Mouse (Mus musculus) stomach, postnatal 0 days (tissue): ENCODE data around the gene Mospd3. TPM values are rescaled to one million over a fixed set of nuclear protein-coding genes. Genes with fewer than 3 reads are reported as not detected.
A peak's percentile ranks its signal among the peaks of the same experiment; 100 is the strongest.

Experiments
- ATAC-seq: fragments of 200-750 bp; cut with Nextera tagmentation; 2 replicates; pipeline ENCODE4 v1.8.0; 2017; ENCODE audit not compliant: low FRiP score, low TSS enrichment
- DNase-seq: peaks from one replicate; pipeline ENCODE4 v3.0.0-alpha.2; 2016; ENCODE audit warnings: low spot score
- H3K27ac ChIP-seq: fragments of 300-500 bp; sonication (generic); replicated peaks from 2 replicates; pipeline ENCODE4 v1.5.1; 2014; ENCODE audit warnings: mild to moderate bottlenecking, control low read depth
- H3K27me3 ChIP-seq: fragments of 300-500 bp; sonication (generic); 2 replicates; pipeline ENCODE4 v1.6.1; 2014; ENCODE audit warnings: low read length; ENCODE audit not compliant: control insufficient read depth, insufficient read depth
- H3K36me3 ChIP-seq: fragments of 300-500 bp; sonication (generic); 2 replicates; pipeline ENCODE4 v1.6.1; 2014; ENCODE audit warnings: low read length, mixed read lengths; ENCODE audit not compliant: control insufficient read depth, insufficient read depth
- H3K4me1 ChIP-seq: fragments of 300-500 bp; sonication (generic); replicated peaks from 2 replicates; pipeline ENCODE4 v1.6.1; 2014; ENCODE audit warnings: antibody characterized with exemption; ENCODE audit not compliant: control insufficient read depth, insufficient read depth
- H3K4me2 ChIP-seq: fragments of 300-500 bp; sonication (generic); replicated peaks from 2 replicates; pipeline ENCODE4 v1.6.1; 2014; ENCODE audit warnings: low read depth, mild to moderate bottlenecking, control low read depth, moderate library complexity
- H3K4me3 ChIP-seq: fragments of 300-500 bp; sonication (generic); 2 replicates; pipeline ENCODE4 v1.5.1; 2014; ENCODE audit warnings: low read depth, low read length, control low read depth
- H3K9ac ChIP-seq: fragments of 300-500 bp; sonication (generic); 2 replicates; pipeline ENCODE4 v1.6.1; 2014; ENCODE audit warnings: mild to moderate bottlenecking, low read length, control low read depth, mixed read lengths
- H3K9me3 ChIP-seq: fragments of 300-500 bp; sonication (generic); 2 replicates; pipeline ENCODE4 v1.6.1; 2016; ENCODE audit warnings: low read length; ENCODE audit not compliant: control insufficient read depth
- CTCF ChIP-seq: IDR thresholded peaks from 2 replicates; pipeline ENCODE4 v1.5.1; 2016; ENCODE audit warnings: antibody characterized with exemption, low read depth, mild to moderate bottlenecking, moderate library complexity
- EP300 ChIP-seq: optimal IDR thresholded peaks from 2 replicates; pipeline ENCODE3; 2016; ENCODE audit warnings: antibody characterized with exemption
- WGBS: fragments of 180-500 bp; shearing (Covaris S2); extraction: QIAGEN DNeasy Blood & Tissue Kit; methylation state at CpG from one replicate; pipeline ENCODE4 v1.1.7; 2014; 5-methylcytosine and 5-hydroxymethylcytosine counted together
- polyA plus RNA-seq: library from polyadenylated mRNA; unstranded; fragments of >200 nt; fragmentation: Nextera tagmentation; extraction: Ambion mirVana; gene quantifications from 2 replicates; pipeline ENCODE4 v1.2.1, GENCODE M21; 2015

Mospd3 gene
- polyA plus RNA-seq, 1 experiment from 2014 or later: 30.8 TPM

DNA sequence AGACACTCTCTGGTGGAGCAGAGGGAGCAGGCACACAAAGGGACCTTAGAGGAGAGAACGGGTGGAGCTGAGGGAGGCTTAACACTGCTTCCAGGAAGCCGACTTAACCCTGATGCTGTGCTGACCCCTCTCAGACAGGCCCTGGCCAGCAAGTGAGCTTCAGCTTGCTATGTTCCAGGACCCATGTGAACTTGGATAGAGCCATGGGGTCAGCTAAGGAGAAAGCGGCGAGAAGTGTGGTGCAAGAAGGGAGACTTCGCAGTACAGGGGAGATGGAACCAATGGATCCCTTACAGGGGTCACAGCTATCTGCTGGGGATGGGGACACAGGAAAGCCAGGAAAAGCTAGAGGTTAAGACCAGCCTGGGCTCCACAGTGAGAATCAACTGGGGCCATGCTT is 12.2 kb upstream of the Mospd3 start:
- H3K9ac ChIP-seq: peak overlapping the region; percentile 31
- TF ChIP-seq CTCF (0 out of 2 replicates have a peak, but pooled peaks have one; percentile 1), EP300 (no peak)
- WGBS: 49% methylated on average over 5 of the region's 5 CpGs
- H3K4me3 ChIP-seq: no peak overlapping the region
- no peaks in the 10 kb centered on the region for H3K27me3 ChIP-seq
- no peak for DNase-seq
- H3K4me2 ChIP-seq: no peak overlapping the region
- no peaks in the 10 kb centered on the region for H3K9me3 ChIP-seq
- peak overlapping the region; percentile 78 for H3K27ac ChIP-seq
- ATAC-seq: 0 out of 2 replicates have a peak, but pooled peaks have one; percentile 18
- H3K36me3 ChIP-seq: no peaks in the 10 kb centered on the region
- peaks cover 12% of the 10 kb centered on the region for H3K4me1 ChIP-seq

DNA sequence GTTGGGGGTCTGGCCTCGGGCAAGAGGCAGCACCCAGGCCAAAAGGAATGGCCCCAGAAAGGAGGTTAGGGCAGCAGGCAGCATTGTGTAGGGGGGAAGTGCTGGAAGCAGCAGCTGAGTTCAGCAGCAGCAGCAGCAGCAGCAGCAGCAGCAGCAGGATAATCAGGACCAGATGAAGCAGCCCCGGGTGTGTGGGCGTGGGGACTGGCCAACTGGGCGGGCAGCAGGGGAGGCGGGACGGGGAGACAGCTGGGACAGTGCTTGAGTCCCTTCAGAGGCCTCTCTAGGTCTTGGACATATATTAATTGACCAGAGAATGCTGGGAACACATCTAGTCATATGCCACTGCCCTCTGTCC is 10.4 kb upstream of the Mospd3 start:
- DNase-seq (peak; percentile 57), ATAC-seq (peak; percentile 47; the same call in 1 of the 2 replicates)
- Histone ChIP-seq H3K27ac (peak overlapping the region; percentile 89), H3K9me3 (no peaks in the 10 kb centered on the region), H3K9ac (peak overlapping the region; percentile 59), H3K4me3 (peak overlapping the region; percentile 21), H3K4me2 (peak overlapping the region; percentile 50), H3K36me3 (no peaks in the 10 kb centered on the region), H3K4me1 (peaks cover 12% of the 10 kb centered on the region), H3K27me3 (no peaks in the 10 kb centered on the region)
- TF ChIP-seq EP300 (no peak), CTCF (no peak)
- WGBS: 16% methylated on average over 6 of the region's 6 CpGs

DNA sequence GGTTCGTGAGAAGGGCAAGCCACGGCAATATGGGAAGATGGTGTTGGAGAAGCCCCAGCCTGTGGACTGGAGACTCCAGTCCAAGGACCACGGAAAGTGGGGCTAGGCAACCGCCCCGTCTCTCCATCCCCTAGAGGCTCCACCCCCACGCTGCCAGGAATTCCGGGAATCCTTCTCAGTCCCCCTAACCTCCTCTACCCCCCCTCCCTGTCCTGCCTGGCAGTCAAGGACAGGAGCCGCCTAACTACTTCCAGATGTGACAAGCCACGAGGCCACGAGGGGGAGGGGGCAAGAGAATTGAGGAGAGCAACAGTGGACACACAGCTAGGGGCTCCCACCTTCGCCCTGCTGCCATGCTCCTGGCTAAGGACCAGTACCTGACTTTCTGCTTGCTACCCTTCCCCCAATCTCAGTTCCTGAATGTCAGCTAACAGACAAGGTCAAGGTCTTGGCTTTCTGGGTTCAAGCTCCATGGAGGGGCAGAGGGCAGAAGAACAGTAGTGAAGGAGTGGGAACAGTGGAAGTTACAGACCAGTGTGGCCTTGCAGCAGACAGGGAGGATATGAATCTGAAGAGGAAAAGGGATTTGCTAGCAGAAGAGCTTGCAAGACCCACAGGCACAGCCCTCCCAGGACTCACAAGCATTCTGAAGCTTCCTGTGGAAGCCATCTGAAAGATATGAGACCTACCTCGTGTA is 9.8 kb upstream of the Mospd3 start:
- Histone ChIP-seq H3K36me3 (no peaks in the 10 kb centered on the region), H3K4me2 (peak overlapping the region; percentile 50), H3K4me1 (peaks cover 12% of the 10 kb centered on the region), H3K27me3 (no peaks in the 10 kb centered on the region), H3K4me3 (peak overlapping the region; percentile 21), H3K9ac (peak overlapping the region; percentile 59), H3K9me3 (no peaks in the 10 kb centered on the region), H3K27ac (peak overlapping the region; percentile 89)
- DNase-seq (peak; percentile 54), ATAC-seq (no peak; the same call in 1 of the 2 replicates)
- WGBS: 18% methylated on average over 12 of the region's 12 CpGs
- no peak for TF ChIP-seq EP300
- TF ChIP-seq CTCF: no peak

DNA sequence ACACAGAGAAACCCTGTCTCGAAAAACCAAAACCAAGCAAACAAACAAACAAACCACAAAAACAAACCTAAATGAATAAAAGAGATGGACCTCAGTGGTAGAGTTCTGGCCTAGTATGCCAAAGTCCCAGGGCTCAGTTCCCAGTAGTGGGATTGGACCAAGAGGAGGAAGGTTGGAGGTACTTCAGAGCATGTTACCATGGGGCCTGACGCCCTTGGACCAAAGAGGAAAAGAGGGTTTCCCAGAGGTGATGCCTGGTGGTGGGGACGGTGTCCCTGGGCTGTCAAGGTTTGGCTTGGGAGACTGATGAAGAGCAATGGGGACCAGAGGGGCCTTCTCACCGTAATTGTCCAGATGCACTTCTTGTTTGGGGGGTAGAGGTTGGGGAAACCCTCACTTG is 9.2 kb upstream of the Mospd3 start:
- H3K4me3 ChIP-seq: peak overlapping the region; percentile 21
- no peak for ATAC-seq
- H3K27ac ChIP-seq: peak overlapping the region; percentile 89; the same call in 1 of the 2 replicates
- no peak for DNase-seq
- H3K9ac ChIP-seq: peak overlapping the region; percentile 59
- H3K36me3 ChIP-seq: no peaks in the 10 kb centered on the region
- peaks cover 12% of the 10 kb centered on the region for H3K4me1 ChIP-seq
- peak overlapping the region; percentile 50 for H3K4me2 ChIP-seq
- WGBS: 76% methylated on average over 4 of the region's 4 CpGs
- no peak for TF ChIP-seq EP300
- TF ChIP-seq CTCF: no peak
- H3K27me3 ChIP-seq: no peaks in the 10 kb centered on the region
- no peaks in the 10 kb centered on the region for H3K9me3 ChIP-seq

DNA sequence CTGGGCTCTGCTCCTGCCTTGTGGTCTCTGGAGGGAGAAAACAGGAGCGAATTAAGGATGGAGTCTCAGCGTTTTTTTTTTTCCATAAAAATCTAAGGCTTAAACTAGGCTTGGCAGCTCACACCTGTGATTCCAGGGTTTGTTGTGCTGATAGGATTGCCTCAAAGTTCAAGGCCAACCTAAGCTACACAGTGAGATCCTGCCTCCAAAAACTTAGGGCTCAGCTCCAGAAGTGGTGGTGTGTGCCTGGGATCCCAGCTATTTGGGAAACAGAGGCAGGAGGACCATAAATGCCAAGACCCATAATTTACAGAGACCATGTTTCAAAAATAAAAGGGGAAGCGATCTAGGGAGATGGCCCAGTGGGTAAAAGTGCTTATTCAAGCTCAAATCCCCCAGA is 8.4 kb upstream of the Mospd3 start:
- ATAC-seq (no peak), DNase-seq (no peak)
- H3K36me3 ChIP-seq: no peaks in the 10 kb centered on the region
- TF ChIP-seq EP300 (no peak), CTCF (no peak)
- 73% methylated on average over 3 of the region's 3 CpGs for WGBS
- peaks cover 12% of the 10 kb centered on the region for H3K4me1 ChIP-seq
- no peaks in the 10 kb centered on the region for H3K9me3 ChIP-seq
- no peak overlapping the region for H3K4me3 ChIP-seq
- H3K27me3 ChIP-seq: no peaks in the 10 kb centered on the region
- no peak overlapping the region for H3K27ac ChIP-seq
- H3K9ac ChIP-seq: no peak overlapping the region
- no peak overlapping the region for H3K4me2 ChIP-seq

DNA sequence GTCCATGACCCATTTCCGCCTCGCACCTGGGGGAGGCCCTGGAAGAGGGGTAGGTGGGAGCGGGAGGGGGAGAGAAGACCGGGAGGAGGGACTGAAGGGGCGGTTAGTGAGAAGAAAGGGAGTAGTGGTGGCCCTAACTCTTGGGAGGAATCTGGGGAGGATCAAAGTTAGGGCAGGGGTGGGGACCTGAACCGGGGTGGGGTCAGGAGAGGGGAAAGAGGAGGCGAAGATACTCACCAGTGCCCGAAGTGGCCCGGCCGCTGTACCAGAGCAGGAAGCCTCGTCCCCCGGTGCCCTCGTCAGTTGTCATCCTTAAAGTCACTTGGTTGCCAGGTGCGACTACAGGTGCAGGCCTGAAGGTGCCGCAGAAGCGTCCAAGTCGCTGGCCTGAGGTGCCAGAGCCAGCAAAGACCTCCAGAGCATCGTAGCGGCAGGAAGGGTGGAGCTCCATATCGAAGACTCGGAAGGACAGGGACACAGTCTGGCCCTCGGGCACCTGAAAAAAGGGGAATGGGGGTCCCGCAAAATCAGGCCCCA is 7.9 kb upstream of the Mospd3 start:
- Histone ChIP-seq H3K9me3 (no peaks in the 10 kb centered on the region), H3K4me2 (peak overlapping the region; percentile 14; the same call in 1 of the 2 replicates), H3K36me3 (no peaks in the 10 kb centered on the region), H3K4me3 (no peak overlapping the region), H3K27me3 (no peaks in the 10 kb centered on the region), H3K9ac (no peak overlapping the region), H3K4me1 (peaks cover 12% of the 10 kb centered on the region), H3K27ac (no peak overlapping the region)
- no peak for DNase-seq
- no peak for ATAC-seq
- peak; percentile 29; the same call in 1 of the 2 replicates for TF ChIP-seq CTCF
- no peak for TF ChIP-seq EP300
- 38% methylated on average over 23 of the region's 23 CpGs for WGBS
